Mouse (Mus musculus): Measurements from ENCODE around the gene Vmn2r14. TPM values are rescaled to one million over a fixed set of nuclear protein-coding genes. Genes with fewer than 3 reads are reported as not detected.
"Not testable (repeated sequence)": the region's sequence is repeated elsewhere in the genome, so short reads cannot be mapped to it uniquely, and the experiment has no call there.

Vmn2r14 gene
- total RNA-seq (2015) (not detected in 2 replicates), total RNA-seq (2017) (not detected in 2 replicates)

GRCm38 (mm10) chr5:109224608-109225007 lies at the start of gene Vmn2r14:
Vmn2r14 (minus strand) TSS chr5:109224708.
- ATAC-seq (ENCODE audit: poor library complexity, severe bottlenecking): no peak

DNA sequence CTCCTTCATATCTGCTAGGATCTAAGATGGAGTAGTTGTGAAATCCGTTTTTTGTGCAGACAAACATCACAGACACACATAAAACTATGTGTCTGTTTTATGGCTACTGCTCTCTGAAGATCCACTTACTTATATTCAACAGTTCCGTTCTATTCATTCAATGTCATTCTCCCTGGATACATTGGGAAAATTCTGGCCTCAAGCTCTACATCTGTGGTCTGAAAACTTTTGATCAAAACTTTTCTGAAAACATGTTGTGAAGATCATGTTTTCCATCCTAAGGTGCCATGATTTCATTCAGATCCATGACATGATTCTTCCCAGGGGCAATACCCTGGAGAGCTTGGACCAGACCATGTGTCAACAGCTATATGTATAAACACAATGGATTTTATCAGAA lies 32.4 kb downstream of the Vmn2r14 start, which contains the start of gene Vmn2r13:
Gene Vmn2r13 (minus strand): TSS at position 101 of the 400 bp plus-strand sequence.
- not testable (repeated sequence) for ATAC-seq (ENCODE audit: poor library complexity, severe bottlenecking)

- ATAC-seq (ENCODE audit: poor library complexity, severe bottlenecking): not testable (repeated sequence)
Measured at GRCm38 (mm10) chr5:109166851-109167250, 57.7 kb downstream of the Vmn2r14 start.

Other genes starting within 250 kb of the Vmn2r14 start
- gene Vmn2r10, start 218.2 kb downstream of the Vmn2r14 start, total RNA-seq (2015): not detected in 2 replicates
- gene Vmn2r10, start 218.2 kb downstream of the Vmn2r14 start, total RNA-seq (2017): not detected in 2 replicates
- not detected in 2 replicates for gene Vmn2r11, start 165.1 kb downstream of the Vmn2r14 start, total RNA-seq (2015)
- not detected in 2 replicates for gene Vmn2r11, start 165.1 kb downstream of the Vmn2r14 start, total RNA-seq (2017)
- gene Vmn2r12, start 126.8 kb downstream of the Vmn2r14 start, total RNA-seq (2015): not detected in 2 replicates
- gene Vmn2r12, start 126.8 kb downstream of the Vmn2r14 start, total RNA-seq (2017): not detected in 2 replicates
- gene Vmn2r13, start 32.5 kb downstream of the Vmn2r14 start, total RNA-seq (2015): not detected in 2 replicates
- not detected in 2 replicates for gene Vmn2r13, start 32.5 kb downstream of the Vmn2r14 start, total RNA-seq (2017)
- not detected in 2 replicates for gene Vmn2r15, start 72.9 kb upstream of the Vmn2r14 start, total RNA-seq (2015)
- not detected in 2 replicates for gene Vmn2r15, start 72.9 kb upstream of the Vmn2r14 start, total RNA-seq (2017)
- not detected in 2 replicates for gene Vmn2r16, start 105.5 kb upstream of the Vmn2r14 start, total RNA-seq (2015)
- gene Vmn2r16, start 105.5 kb upstream of the Vmn2r14 start, total RNA-seq (2017): not detected in 2 replicates
- not detected in 2 replicates for gene Vmn2r17, start 195.0 kb upstream of the Vmn2r14 start, total RNA-seq (2015)
- not detected in 2 replicates for gene Vmn2r17, start 195.0 kb upstream of the Vmn2r14 start, total RNA-seq (2017)